Mouse (Mus musculus): ENCODE measurements around the gene Tradd. TPM values are rescaled to one million over a fixed set of nuclear protein-coding genes. Genes with fewer than 3 reads are reported as not detected.
"Not testable (repeated sequence)": the region's sequence is repeated elsewhere in the genome, so short reads cannot be mapped to it uniquely, and the experiment has no call there.

Tradd gene
- polyA plus RNA-seq, 1 experiment from 2014 or later, result 12.1 TPM

GRCm38 (mm10) chr8:105241016-105241415 lies 23.4 kb downstream of the Tradd start:
- no peak for DNase-seq (ENCODE audit: low spot score)
- no peaks in the 10 kb centered on the region for H3K27me3 ChIP-seq (ENCODE audit: low read depth, poor library complexity, severe bottlenecking)
- H3K4me3 ChIP-seq, result no peak overlapping the region
- H3K4me1 ChIP-seq, result no peaks in the 10 kb centered on the region
- 98% methylated on average over 7 of the region's 7 CpGs for WGBS
- no peaks in the 10 kb centered on the region for H3K9me3 ChIP-seq (replicated peaks)
- H3K27ac ChIP-seq, result no peak overlapping the region
- H3K36me3 ChIP-seq, result peaks cover 66% of the 10 kb centered on the region

GRCm38 (mm10) chr8:105237442-105238142 lies 26.8 kb downstream of the Tradd start:
- Histone ChIP-seq H3K27me3 (ENCODE audit: low read depth, poor library complexity, severe bottlenecking) (no peaks in the 10 kb centered on the region), H3K27ac (no peak overlapping the region), H3K4me1 (no peaks in the 10 kb centered on the region), H3K4me3 (no peak overlapping the region), H3K9me3 (replicated peaks) (no peaks in the 10 kb centered on the region), H3K36me3 (peaks cover 73% of the 10 kb centered on the region)
- 94% methylated on average over 14 of the region's 14 CpGs for WGBS
- DNase-seq (ENCODE audit: low spot score), result no peak

GRCm38 (mm10) chr8:105235206-105235605 lies 29.2 kb downstream of the Tradd start:
- no peaks in the 10 kb centered on the region for H3K4me1 ChIP-seq
- no peaks in the 10 kb centered on the region for H3K27me3 ChIP-seq (ENCODE audit: low read depth, poor library complexity, severe bottlenecking)
- H3K27ac ChIP-seq, result no peak overlapping the region
- WGBS, result 79% methylated on average over 1 of the region's 1 CpGs
- no peak for DNase-seq (ENCODE audit: low spot score)
- peaks cover 58% of the 10 kb centered on the region for H3K36me3 ChIP-seq
- no peak overlapping the region for H3K4me3 ChIP-seq
- H3K9me3 ChIP-seq (replicated peaks), result no peaks in the 10 kb centered on the region

- no peak overlapping the region for H3K4me3 ChIP-seq
- no peaks in the 10 kb centered on the region for H3K27me3 ChIP-seq (ENCODE audit: low read depth, poor library complexity, severe bottlenecking)
- DNase-seq (ENCODE audit: low spot score), result no peak
- H3K9me3 ChIP-seq (replicated peaks), result no peaks in the 10 kb centered on the region
- WGBS, result 50% methylated on average over 1 of the region's 1 CpGs
- H3K27ac ChIP-seq, result no peak overlapping the region
- no peaks in the 10 kb centered on the region for H3K4me1 ChIP-seq
- peaks cover 39% of the 10 kb centered on the region for H3K36me3 ChIP-seq
These were observed 31.1 kb downstream of the Tradd start for GRCm38 (mm10) chr8:105233126-105233935.

- not testable (repeated sequence) for H3K27ac ChIP-seq; H3K27me3 ChIP-seq (ENCODE audit: low read depth, poor library complexity, severe bottlenecking); H3K4me3 ChIP-seq; DNase-seq (ENCODE audit: low spot score); H3K4me1 ChIP-seq; H3K9me3 ChIP-seq (replicated peaks)
- 94% methylated on average over 4 of the region's 4 CpGs for WGBS
- H3K36me3 ChIP-seq, result peaks cover 37% of the 10 kb centered on the region
These were observed 32.1 kb downstream of the Tradd start for GRCm38 (mm10) chr8:105232321-105232693.

- Histone ChIP-seq H3K36me3 (peaks cover 35% of the 10 kb centered on the region), H3K27me3 (ENCODE audit: low read depth, poor library complexity, severe bottlenecking) (no peaks in the 10 kb centered on the region), H3K4me3 (no peak overlapping the region), H3K27ac (no peak overlapping the region), H3K4me1 (no peaks in the 10 kb centered on the region), H3K9me3 (replicated peaks) (no peaks in the 10 kb centered on the region)
- DNase-seq (ENCODE audit: low spot score), result no peak
- 89% methylated on average over 12 of the region's 12 CpGs for WGBS
These were observed 32.7 kb downstream of the Tradd start for GRCm38 (mm10) chr8:105231503-105232320.

GRCm38 (mm10) chr8:105225917-105226316 lies 38.5 kb downstream of the Tradd start:
- Histone ChIP-seq H3K27me3 (ENCODE audit: low read depth, poor library complexity, severe bottlenecking) (no peaks in the 10 kb centered on the region), H3K27ac (peak overlapping the region; percentile 87), H3K36me3 (0 out of 2 replicates have a peak, but pooled peaks cover 2% of the 10 kb centered on the region), H3K9me3 (replicated peaks) (no peaks in the 10 kb centered on the region), H3K4me3 (peak overlapping the region; percentile 97), H3K4me1 (peaks cover 20% of the 10 kb centered on the region)
- DNase-seq (ENCODE audit: low spot score), result no peak
- 29% methylated on average over 6 of the region's 6 CpGs for WGBS

- Histone ChIP-seq H3K36me3 (no peaks in the 10 kb centered on the region), H3K4me1 (peaks cover 20% of the 10 kb centered on the region), H3K27ac (peak overlapping the region; percentile 87), H3K27me3 (ENCODE audit: low read depth, poor library complexity, severe bottlenecking) (no peaks in the 10 kb centered on the region), H3K4me3 (peak overlapping the region; percentile 97), H3K9me3 (replicated peaks) (no peaks in the 10 kb centered on the region)
- WGBS, result 0% methylated on average over 27 of the region's 27 CpGs
- no peak for DNase-seq (ENCODE audit: low spot score)
These were observed 39.2 kb downstream of the Tradd start for GRCm38 (mm10) chr8:105225272-105225593.

- Histone ChIP-seq H3K27ac (peak within 1 kb of the TSS; percentile 87), H3K36me3 (no peaks in the 10 kb centered on the region), H3K4me3 (peak within 1 kb of the TSS; percentile 97), H3K4me1 (peaks cover 20% of the 10 kb centered on the region), H3K9me3 (replicated peaks) (no peaks in the 10 kb centered on the region), H3K27me3 (ENCODE audit: low read depth, poor library complexity, severe bottlenecking) (no peaks in the 10 kb centered on the region)
- WGBS, result 3% methylated on average over 34 of the region's 34 CpGs
- DNase-seq (ENCODE audit: low spot score), result peak; percentile 99
These were observed 39.8 kb downstream of the Tradd start, which contains the start of gene D230025D16Rik for GRCm38 (mm10) chr8:105224413-105225271. Gene D230025D16Rik (plus strand): TSS chr8:105225145.

- H3K27me3 ChIP-seq (ENCODE audit: low read depth, poor library complexity, severe bottlenecking), result no peaks in the 10 kb centered on the region
- H3K27ac ChIP-seq, result no peak overlapping the region; the same call in 1 of the 2 replicates
- no peaks in the 10 kb centered on the region for H3K9me3 ChIP-seq (replicated peaks)
- DNase-seq (ENCODE audit: low spot score), result no peak
- peaks cover 20% of the 10 kb centered on the region for H3K4me1 ChIP-seq
- H3K4me3 ChIP-seq, result peak overlapping the region; percentile 97; the same call in 1 of the 2 replicates
- WGBS, result 83% methylated on average over 7 of the region's 7 CpGs
- no peaks in the 10 kb centered on the region for H3K36me3 ChIP-seq
These were observed 40.6 kb downstream of the Tradd start for GRCm38 (mm10) chr8:105223850-105224249.

- Histone ChIP-seq H3K9me3 (replicated peaks) (no peaks in the 10 kb centered on the region), H3K27ac (no peak overlapping the region), H3K4me3 (no peak overlapping the region), H3K36me3 (peaks cover 43% of the 10 kb centered on the region), H3K27me3 (ENCODE audit: low read depth, poor library complexity, severe bottlenecking) (no peaks in the 10 kb centered on the region), H3K4me1 (no peaks in the 10 kb centered on the region)
- no peak for DNase-seq (ENCODE audit: low spot score)
- 81% methylated on average over 5 of the region's 5 CpGs for WGBS
These were observed 46.4 kb downstream of the Tradd start for GRCm38 (mm10) chr8:105217926-105218522.

GRCm38 (mm10) chr8:105214104-105214503 lies 50.3 kb downstream of the Tradd start:
- Histone ChIP-seq H3K9me3 (replicated peaks) (no peaks in the 10 kb centered on the region), H3K4me1 (no peaks in the 10 kb centered on the region), H3K27ac (no peak overlapping the region), H3K36me3 (peaks cover 71% of the 10 kb centered on the region), H3K4me3 (no peak overlapping the region), H3K27me3 (ENCODE audit: low read depth, poor library complexity, severe bottlenecking) (no peaks in the 10 kb centered on the region)
- 88% methylated on average over 5 of the region's 5 CpGs for WGBS
- no peak for DNase-seq (ENCODE audit: low spot score)
